Mouse (Mus musculus): ENCODE data around the gene Camsap3. TPM values are rescaled to one million over a fixed set of nuclear protein-coding genes. Genes with fewer than 3 reads are reported as not detected.

The Camsap3 gene
- polyA plus RNA-seq (2017; shearing (Covaris generic)) = 0.13 TPM

GRCm38 (mm10) chr8:3586993-3587390 lies at the start of gene Camsap3:
Gene Camsap3, plus strand, starts transcription at chr8:3587293.

GRCm38 (mm10) chr8:3567641-3568371 lies 19.3 kb upstream of the Camsap3 start, which contains the start of gene C330021F23Rik:
Gene C330021F23Rik, plus strand, starts transcription at chr8:3567990.

GRCm38 (mm10) chr8:3621199-3621970 lies 34.3 kb downstream of the Camsap3 start, which contains the start of the genes Xab2 and Pet100:
Gene Xab2, minus strand, starts transcription at chr8:3621316.
Gene Pet100, plus strand, starts transcription at chr8:3621548.

GRCm38 (mm10) chr8:3625445-3625844 lies 38.4 kb downstream of the Camsap3 start, which contains the start of gene Pcp2:
Gene Pcp2, minus strand, starts transcription at chr8:3625545.

GRCm38 (mm10) chr8:3630647-3631477 lies 43.8 kb downstream of the Camsap3 start, which contains the start of gene Stxbp2:
Gene Stxbp2, plus strand, starts transcription at chr8:3630955.

GRCm38 (mm10) chr8:3655526-3655925 lies 68.4 kb downstream of the Camsap3 start, which contains the start of gene Retn:
Gene Retn, plus strand, starts transcription at chr8:3655770.

Other genes starting within 250 kb of the Camsap3 start
- gene A430078G23Rik, start 233.9 kb upstream of the Camsap3 start, polyA plus RNA-seq (2017; shearing (Covaris generic)) = 73.8 TPM
- gene Arhgef18, start 194.3 kb upstream of the Camsap3 start, polyA plus RNA-seq (2017; shearing (Covaris generic)) = 60.8 TPM
- gene Pex11g, start 119.6 kb upstream of the Camsap3 start, polyA plus RNA-seq (2017; shearing (Covaris generic)) = 6.0 TPM
- gene Tex45, start 116.4 kb upstream of the Camsap3 start, polyA plus RNA-seq (2017; shearing (Covaris generic)) = not detected
- 4.7 TPM for gene Zfp358, start 94.2 kb upstream of the Camsap3 start, polyA plus RNA-seq (2017; shearing (Covaris generic))
- 44.5 TPM for gene Mcoln1, start 86.8 kb upstream of the Camsap3 start, polyA plus RNA-seq (2017; shearing (Covaris generic))
- 64.1 TPM for gene Pnpla6, start 71.9 kb upstream of the Camsap3 start, polyA plus RNA-seq (2017; shearing (Covaris generic))
- not detected for gene C330021F23Rik, start 19.3 kb upstream of the Camsap3 start, polyA plus RNA-seq (2017; shearing (Covaris generic))
- gene Xab2, start 34.0 kb downstream of the Camsap3 start, polyA plus RNA-seq (2017; shearing (Covaris generic)) = 137 TPM
- gene Pet100, start 34.3 kb downstream of the Camsap3 start, polyA plus RNA-seq (2017; shearing (Covaris generic)) = 127 TPM
- not detected for gene Pcp2, start 38.3 kb downstream of the Camsap3 start, polyA plus RNA-seq (2017; shearing (Covaris generic))
- 231 TPM for gene Stxbp2, start 43.7 kb downstream of the Camsap3 start, polyA plus RNA-seq (2017; shearing (Covaris generic))
- not detected for gene Retn, start 68.5 kb downstream of the Camsap3 start, polyA plus RNA-seq (2017; shearing (Covaris generic))
- gene Mcemp1, start 78.5 kb downstream of the Camsap3 start, polyA plus RNA-seq (2017; shearing (Covaris generic)) = not detected
- not detected for gene Fcor, start 85.1 kb downstream of the Camsap3 start, polyA plus RNA-seq (2017; shearing (Covaris generic))
- 40.6 TPM for gene Trappc5, start 89.0 kb downstream of the Camsap3 start, polyA plus RNA-seq (2017; shearing (Covaris generic))
- 3.1 TPM for gene Fcer2a, start 106.9 kb downstream of the Camsap3 start, polyA plus RNA-seq (2017; shearing (Covaris generic))
- gene Clec4g, start 133.4 kb downstream of the Camsap3 start, polyA plus RNA-seq (2017; shearing (Covaris generic)) = not detected
- 0.46 TPM for gene Cd209a, start 161.7 kb downstream of the Camsap3 start, polyA plus RNA-seq (2017; shearing (Covaris generic))

Measured in inflammation-experienced regulatory T-cells, adult 16 weeks (primary cell).